In genomic region chrX:93793168-93793567, GRCm38 (mm10) we compare ENCODE assay signal across 8 mouse cellular contexts. TPM values are rescaled to one million over a fixed set of nuclear protein-coding genes. Genes with fewer than 3 reads are reported as not detected.
DNase-seq lines count a peak whose midpoint lies in the region; ATAC-seq and TF ChIP-seq lines count a peak whose summit lies in the region.

No protein-coding gene starts in this region.

- no peaks in the 10 kb centered on the region for H3K4me1 ChIP-seq in hindbrain, embryonic 11.5 days (replicated peaks; ENCODE audit: control insufficient read depth, insufficient read depth, low read length)
- no peaks in the 10 kb centered on the region for H3K4me1 ChIP-seq in hindbrain, embryonic 12.5 days
- H3K4me1 ChIP-seq in G1E (ENCODE audit: insufficient read depth, low read depth, low read length) = peaks cover 3% of the 10 kb centered on the region; the same call in 1 of the 2 replicates

- TF ChIP-seq CTCF in G1E (IDR thresholded peaks at IDR 0.05; ENCODE audit: low read depth, low read length) = peak; percentile 42

- no peaks in the 10 kb centered on the region for H3K9me3 ChIP-seq in hindbrain, embryonic 11.5 days (ENCODE audit: control insufficient read depth, low read length)
- H3K9me3 ChIP-seq in hindbrain, embryonic 12.5 days (replicated peaks) = no peaks in the 10 kb centered on the region
- H3K9me3 ChIP-seq in G1E (replicated peaks) = no peaks in the 10 kb centered on the region

- no peak for ATAC-seq in hindbrain, embryonic 11.5 days (ENCODE audit: low FRiP score)
- no peak for ATAC-seq in hindbrain, embryonic 12.5 days (ENCODE audit: low FRiP score)
- no peak for ATAC-seq in G1E (ENCODE audit: extremely low read depth, insufficient number of reproducible peaks, low FRiP score, poor library complexity, severe bottlenecking)

- intact Hi-C loops in heart, postnatal 36 days (cut with DNase I) = loop anchor here (2.0 to 10.0 kb wide), 2 partner anchors 98 to 242 kb away; no protein-coding TSS in a partner anchor

- no peak overlapping the region for H3K4me2 ChIP-seq in hindbrain, embryonic 11.5 days (replicated peaks; ENCODE audit: low read depth, low read length)
- H3K4me2 ChIP-seq in hindbrain, embryonic 12.5 days (replicated peaks) = no peak overlapping the region

- DNase-seq in hindbrain, embryonic 11.5 days (ENCODE audit: low spot score) = peak; percentile 44
- DNase-seq in 3134 (ENCODE audit: extremely low read depth, insufficient read length, low spot score) (peak; percentile 9), G1E (ENCODE audit: low spot score) (no peak)
- DNase-seq in c-Kit-positive CD71-positive TER-119-positive erythroid progenitor cells, embryonic 14.5 days (ENCODE audit: low spot score) = peak; percentile 50
- DNase-seq in heart, postnatal 36 days = peak; percentile 30 to 55
- peak; percentile 69 for DNase-seq in lung, postnatal 36 days
- DNase-seq in thymus, adult 18-20 months = peak; percentile 3 to 9

- H3K27ac ChIP-seq in hindbrain, embryonic 11.5 days (ENCODE audit: low read depth, low read length) = no peak overlapping the region
- no peak overlapping the region for H3K27ac ChIP-seq in hindbrain, embryonic 12.5 days

- H3K9ac ChIP-seq in hindbrain, embryonic 11.5 days (ENCODE audit: low read depth, low read length) = no peak overlapping the region
- no peak overlapping the region for H3K9ac ChIP-seq in hindbrain, embryonic 12.5 days

- H3K36me3 ChIP-seq in hindbrain, embryonic 11.5 days (ENCODE audit: control insufficient read depth, insufficient read depth, low read length) = no peaks in the 10 kb centered on the region
- H3K36me3 ChIP-seq in hindbrain, embryonic 12.5 days = no peaks in the 10 kb centered on the region
- H3K36me3 ChIP-seq in G1E (replicated peaks) = peaks cover 31% of the 10 kb centered on the region

- H3K27me3 ChIP-seq in hindbrain, embryonic 11.5 days (ENCODE audit: control insufficient read depth, insufficient read depth, low read length) = no peaks in the 10 kb centered on the region
- no peaks in the 10 kb centered on the region for H3K27me3 ChIP-seq in hindbrain, embryonic 12.5 days
- no peaks in the 10 kb centered on the region for H3K27me3 ChIP-seq in G1E (ENCODE audit: insufficient read depth, low read length)

- H3K4me3 ChIP-seq in hindbrain, embryonic 11.5 days (ENCODE audit: low read depth, low read length) = no peak overlapping the region
- H3K4me3 ChIP-seq in hindbrain, embryonic 12.5 days = no peak overlapping the region
- H3K4me3 ChIP-seq in G1E (ENCODE audit: low read depth, low read length) = no peak overlapping the region

RNA-seq across cellular contexts. Expression of gene Pdk3, which starts 38.8 kb away (rescaled TPM):
- 63.5 and 68.7 TPM in 2 replicates for polyA plus RNA-seq in hindbrain, embryonic 11.5 days (2014; fragmentation: Nextera tagmentation; extraction: Ambion mirVana)
- 48.9 and 50.5 TPM in 2 replicates for polyA plus RNA-seq in hindbrain, embryonic 12.5 days (2016; fragmentation: Nextera tagmentation; extraction: Ambion mirVana)
- total RNA-seq in G1E (2014; fragmentation: Nextera tagmentation) = 106 and 137 TPM in 2 replicates
- 89.6 and 90.0 TPM in 2 replicates for total RNA-seq in G1E (2017)
- polyA plus RNA-seq in G1E (2012) = 22.8 and 24.3 TPM in 2 replicates
- total RNA-seq in heart, postnatal 36 days (2021) = 1 to 10 TPM; 3.0 to 3.2 TPM
